Mouse (Mus musculus) splenic B cell, adult 2 months (primary cell): ENCODE measurements around the gene Hist2h4.
A peak's percentile ranks its signal among the peaks of the same experiment; 100 is the strongest.
"Not testable (repeated sequence)": the region's sequence is repeated elsewhere in the genome, so short reads cannot be mapped to it uniquely, and the experiment has no call there.

ENCODE experiments used
- DNase-seq: peaks from one replicate; pipeline ENCODE4 v3.0.0-alpha.2; 2011; ENCODE audit warnings: low read depth, low spot score
- H3K27me3 ChIP-seq: 2 replicates; pipeline ENCODE4 v1.6.1; 2012; ENCODE audit warnings: mild to moderate bottlenecking, low read length, moderate library complexity, mixed read lengths; ENCODE audit not compliant: control insufficient read depth, poor library complexity, insufficient read depth, severe bottlenecking
- H3K36me3 ChIP-seq: 2 replicates; pipeline ENCODE4 v1.6.1; 2012; ENCODE audit warnings: mild to moderate bottlenecking, low read length, moderate library complexity, mixed read lengths; ENCODE audit not compliant: control insufficient read depth, poor library complexity, insufficient read depth, severe bottlenecking

The Hist2h4 gene

DNA sequence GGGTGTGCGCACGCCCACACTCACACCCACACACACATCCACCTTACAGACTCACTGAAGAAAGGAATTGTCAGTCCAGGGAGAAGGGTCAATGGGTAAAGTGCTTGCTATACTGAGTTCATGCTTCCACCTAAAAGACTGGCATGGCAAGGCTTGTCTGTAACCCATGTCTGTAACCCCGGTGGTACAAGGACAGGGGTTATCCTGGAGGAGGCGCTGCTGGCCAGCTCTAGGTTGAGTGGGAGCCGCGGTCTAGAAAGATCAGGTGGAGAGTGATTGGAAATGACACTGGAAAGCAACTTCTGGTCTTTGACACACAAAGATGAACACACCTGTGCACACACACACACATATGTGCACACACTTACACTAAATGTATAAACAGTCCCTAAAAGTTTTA, 17.5 kb upstream of the Hist2h4 start:
- Histone ChIP-seq H3K36me3 (no peaks in the 10 kb centered on the region), H3K27me3 (no peaks in the 10 kb centered on the region)
- no peak for DNase-seq

GRCm38 (mm10) chr3:96277800-96278624, 14.9 kb upstream of the Hist2h4 start:
- Histone ChIP-seq H3K27me3 (no peaks in the 10 kb centered on the region), H3K36me3 (no peaks in the 10 kb centered on the region)
- peak; percentile 96 for DNase-seq

DNA sequence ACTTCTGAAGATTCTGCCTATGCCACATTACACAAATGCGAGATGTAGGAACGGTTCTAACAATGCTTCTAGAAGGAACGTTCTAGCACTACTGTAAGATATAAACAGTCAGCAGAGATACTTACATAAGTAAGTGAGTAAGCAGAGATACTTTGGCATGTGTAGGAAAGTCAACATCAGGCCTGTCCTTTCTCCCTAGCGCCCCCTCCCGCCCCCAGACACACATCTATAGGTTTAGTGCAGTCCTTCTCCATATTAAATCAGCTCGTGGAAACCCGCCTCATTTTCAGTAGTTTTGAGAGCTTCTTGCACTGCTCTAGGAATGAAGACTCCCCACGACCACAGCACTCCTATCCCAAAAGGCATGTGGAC, 14.3 kb upstream of the Hist2h4 start:
- H3K36me3 ChIP-seq, result no peaks in the 10 kb centered on the region
- no peaks in the 10 kb centered on the region for H3K27me3 ChIP-seq
- DNase-seq, result peak; percentile 78

DNA sequence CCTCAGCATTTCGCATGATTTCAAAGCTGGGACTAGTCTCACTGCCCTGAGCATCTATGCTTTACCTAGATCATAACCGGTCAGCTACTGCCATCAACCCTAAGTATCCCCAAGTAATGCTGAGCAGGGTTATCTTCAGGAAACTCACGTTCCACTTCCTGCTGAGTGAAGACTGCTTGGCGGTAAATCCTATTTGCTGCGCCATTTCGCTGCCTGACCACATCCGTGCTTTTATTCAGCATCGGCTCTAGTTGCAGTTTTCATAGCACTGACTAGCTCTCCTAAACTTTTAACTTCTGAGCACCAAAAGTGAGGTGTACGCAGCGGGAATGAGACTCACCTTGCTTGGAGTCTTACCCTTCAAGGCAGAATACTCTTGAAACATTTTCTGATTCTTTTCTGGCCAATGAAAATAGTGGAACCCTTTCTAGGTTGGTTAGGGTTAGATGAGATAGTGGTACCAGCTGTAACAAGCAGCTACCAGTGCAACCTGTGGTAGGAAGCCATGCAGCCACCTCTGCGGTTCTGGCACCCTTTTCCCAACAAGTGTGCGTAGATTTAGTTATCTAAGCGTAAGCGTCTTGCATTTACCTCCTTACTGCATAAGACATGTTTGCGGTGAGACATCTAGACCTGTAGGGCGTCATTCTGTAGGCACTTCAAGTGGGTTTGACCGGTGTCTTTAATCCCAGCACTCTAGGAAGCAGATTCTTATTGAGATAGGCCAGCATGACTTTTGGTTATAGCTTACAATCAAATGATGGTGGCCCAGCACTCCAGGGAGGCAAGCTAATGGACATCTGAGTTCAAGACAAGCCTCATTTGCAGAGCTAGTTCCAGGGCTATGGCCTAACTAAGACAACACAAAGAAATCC, 10.7 kb upstream of the Hist2h4 start:
- DNase-seq, result peak; percentile 21
- no peaks in the 10 kb centered on the region for H3K27me3 ChIP-seq
- H3K36me3 ChIP-seq, result no peaks in the 10 kb centered on the region

- H3K27me3 ChIP-seq, result no peaks in the 10 kb centered on the region
- no peaks in the 10 kb centered on the region for H3K36me3 ChIP-seq
- DNase-seq, result peak; percentile 98
These were observed 6.7 kb upstream of the Hist2h4 start, which contains the start of gene Hist2h2bb for GRCm38 (mm10) chr3:96269511-96270474. Gene Hist2h2bb, plus strand, starts transcription at chr3:96269752.

GRCm38 (mm10) chr3:96268776-96269378, 5.8 kb upstream of the Hist2h4 start:
- not testable (repeated sequence) for H3K36me3 ChIP-seq, DNase-seq, H3K27me3 ChIP-seq

- H3K36me3 ChIP-seq, result no peaks in the 10 kb centered on the region
- DNase-seq, result peak; percentile 89
- H3K27me3 ChIP-seq, result no peaks in the 10 kb centered on the region
These were observed 5.1 kb upstream of the Hist2h4 start, which contains the start of gene Hist2h3b for GRCm38 (mm10) chr3:96268051-96268775. Gene Hist2h3b, plus strand, starts transcription at chr3:96268654.

- Histone ChIP-seq H3K27me3 (no peaks in the 10 kb centered on the region), H3K36me3 (no peaks in the 10 kb centered on the region)
- no peak for DNase-seq
These were observed 4.4 kb upstream of the Hist2h4 start for GRCm38 (mm10) chr3:96267541-96267940.

GRCm38 (mm10) chr3:96266132-96266710, 3.1 kb upstream of the Hist2h4 start:
- DNase-seq, result no peak

DNA sequence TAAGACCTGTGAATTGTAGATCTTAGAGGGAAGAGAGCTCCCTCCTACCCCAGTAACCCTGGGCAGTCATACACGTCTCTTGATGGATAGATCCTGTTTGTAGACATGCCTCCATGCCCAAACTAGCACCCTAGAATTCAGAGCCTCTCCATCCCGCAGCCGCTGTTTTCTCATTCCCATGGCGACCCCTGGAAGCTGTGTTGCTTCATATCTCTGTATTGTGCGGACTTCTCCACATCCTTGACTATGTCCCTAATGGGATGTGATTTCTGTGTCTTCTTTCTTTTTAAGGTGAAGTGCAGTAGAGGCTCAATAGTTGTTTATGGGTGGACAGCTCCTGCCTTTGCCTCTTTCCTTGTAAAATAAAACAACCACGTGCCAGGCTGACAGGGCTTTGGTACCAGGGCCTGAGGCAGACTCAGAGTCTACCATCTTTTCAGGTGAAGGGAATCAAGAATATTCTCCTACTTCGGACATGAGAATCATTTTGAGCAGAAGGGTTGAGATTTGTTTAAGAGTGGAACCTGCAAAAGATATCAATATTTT, 1.4 kb upstream of the Hist2h4 start:
- Histone ChIP-seq H3K27me3 (no peaks in the 10 kb centered on the region), H3K36me3 (no peaks in the 10 kb centered on the region)
- peak; percentile 18 for DNase-seq

More at GRCm38 (mm10) chr3:96266132-96266710, 3.1 kb upstream of the Hist2h4 start:
- Histone ChIP-seq H3K27me3 (no peaks in the 10 kb centered on the region), H3K36me3 (no peaks in the 10 kb centered on the region)

GRCm38 (mm10) chr3:96263558-96264403, 670 bp upstream of the Hist2h4 start:
- Histone ChIP-seq H3K36me3 (no peaks in the 10 kb centered on the region), H3K27me3 (no peaks in the 10 kb centered on the region)
- DNase-seq, result peak; percentile 39

DNA sequence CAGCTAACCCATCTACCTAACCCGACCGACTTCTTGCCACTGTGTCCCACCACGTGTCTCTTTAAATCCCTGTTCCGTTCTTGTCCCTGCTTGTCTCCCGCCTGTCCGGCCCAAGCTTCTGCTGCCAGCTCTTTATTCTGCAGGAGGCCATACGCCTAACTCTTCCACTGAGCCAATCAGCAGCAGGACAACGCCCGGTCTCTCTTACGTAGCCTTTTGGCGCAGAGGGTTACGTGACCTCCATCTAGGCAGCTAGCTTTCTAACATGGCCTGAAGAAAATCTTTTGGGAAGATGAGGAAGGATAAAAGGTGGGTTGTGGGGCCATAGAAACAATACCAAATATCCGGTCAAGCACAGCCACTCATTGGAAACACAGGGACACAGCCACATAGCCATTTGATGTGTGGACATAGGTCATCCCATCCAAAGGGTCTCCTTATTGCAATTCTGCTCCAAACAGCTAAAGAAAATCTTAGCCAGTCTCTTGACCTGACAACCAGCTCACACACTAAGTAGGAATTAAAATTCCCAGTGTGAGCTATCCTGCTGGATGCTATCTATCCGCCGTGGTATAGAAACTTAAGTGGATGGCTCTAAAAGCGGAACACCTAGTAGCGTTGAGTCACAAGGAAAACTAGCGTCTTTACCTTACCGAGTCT, 765 bp downstream of the Hist2h4 start:
- Histone ChIP-seq H3K36me3 (no peaks in the 10 kb centered on the region), H3K27me3 (no peaks in the 10 kb centered on the region)
- peak; percentile 85 for DNase-seq
